Mouse (Mus musculus): ENCODE measurements at regions not wholly inside any gene's neighbourhood (a gene's known extent, or its start where the extent isn't known, plus 50 kb on each side); places are given as distances from the start of the nearest gene placed in this dataset.
A peak's percentile ranks its signal among the peaks of the same experiment; 100 is the strongest.

GRCm38 (mm10) chr15:97188545-97188944, 58.4 kb upstream of the Pced1b start:
- no peak for DNase-seq

GRCm38 (mm10) chr15:97187831-97188230, 59.1 kb upstream of the Pced1b start:
- peak; percentile 33 for DNase-seq

GRCm38 (mm10) chr15:97186034-97186433, 60.9 kb upstream of the Pced1b start:
- DNase-seq: no peak

DNA sequence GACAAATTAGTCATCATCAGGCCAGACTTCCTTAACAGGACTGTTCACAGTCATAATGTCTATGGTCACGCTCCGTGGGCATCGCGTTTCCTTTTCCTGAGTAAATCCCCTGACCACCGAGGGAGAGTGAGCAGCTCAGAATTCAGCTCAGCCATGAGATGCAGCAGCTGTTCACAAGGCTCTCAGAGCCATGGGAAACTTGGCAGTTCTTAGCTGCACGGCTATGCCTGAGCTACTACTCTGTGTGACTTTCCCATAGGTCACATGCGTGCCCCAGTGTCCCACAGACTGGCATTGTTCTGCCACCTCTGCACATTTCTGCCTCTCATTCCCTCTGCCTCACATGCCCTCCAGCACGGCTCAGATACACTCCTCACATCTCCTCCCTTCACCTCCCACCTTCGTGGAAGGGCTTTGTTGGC, 64.3 kb upstream of the Pced1b start:
- peak; percentile 31 for DNase-seq

GRCm38 (mm10) chr15:97180970-97181669, 65.8 kb upstream of the Pced1b start:
- DNase-seq: peak; percentile 52

DNA sequence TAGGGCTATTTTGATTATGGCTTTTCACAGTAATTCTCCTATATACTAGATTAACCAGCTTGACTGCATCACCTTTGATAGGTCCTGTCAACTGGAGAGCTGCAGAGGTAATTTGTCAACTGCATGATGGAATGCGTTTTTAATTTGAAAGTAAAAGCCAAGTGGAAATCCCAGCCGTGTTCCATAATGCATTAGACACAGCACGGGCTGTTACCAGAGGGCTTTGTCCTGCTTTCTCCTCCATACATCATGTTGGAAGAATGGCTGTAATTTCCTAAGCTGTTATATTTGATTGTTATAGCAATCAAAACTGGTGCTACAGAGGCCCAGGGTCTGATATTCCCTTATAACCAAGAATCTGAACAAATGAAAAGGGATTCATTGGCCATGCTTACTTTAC, 68.6 kb upstream of the Pced1b start:
- peak; percentile 24 for DNase-seq

- DNase-seq: no peak
Observed at GRCm38 (mm10) chr15:97177806-97178205, 69.1 kb upstream of the Pced1b start.

DNA sequence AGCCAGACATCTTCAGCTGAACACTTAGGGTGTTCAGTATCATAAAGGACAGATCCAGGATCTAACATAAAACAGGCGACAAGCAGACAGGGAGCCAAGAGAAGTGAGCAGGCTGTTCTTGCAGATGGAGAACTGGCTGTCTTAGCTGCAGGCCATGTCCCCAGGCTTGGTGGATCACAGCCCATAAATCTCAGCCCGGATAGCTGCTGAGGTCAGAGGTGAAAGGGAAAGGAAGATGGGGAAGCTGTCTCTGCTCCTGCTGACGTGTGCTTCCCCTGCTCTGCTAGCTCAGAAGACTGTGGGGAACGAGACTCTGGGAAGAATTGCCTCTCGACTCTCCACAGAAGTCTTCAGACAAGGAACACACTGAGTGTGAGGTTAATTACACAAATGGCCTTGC, 71.9 kb upstream of the Pced1b start:
- DNase-seq: no peak

- DNase-seq: no peak
Observed at GRCm38 (mm10) chr15:97173233-97173632, 73.7 kb upstream of the Pced1b start.

DNA sequence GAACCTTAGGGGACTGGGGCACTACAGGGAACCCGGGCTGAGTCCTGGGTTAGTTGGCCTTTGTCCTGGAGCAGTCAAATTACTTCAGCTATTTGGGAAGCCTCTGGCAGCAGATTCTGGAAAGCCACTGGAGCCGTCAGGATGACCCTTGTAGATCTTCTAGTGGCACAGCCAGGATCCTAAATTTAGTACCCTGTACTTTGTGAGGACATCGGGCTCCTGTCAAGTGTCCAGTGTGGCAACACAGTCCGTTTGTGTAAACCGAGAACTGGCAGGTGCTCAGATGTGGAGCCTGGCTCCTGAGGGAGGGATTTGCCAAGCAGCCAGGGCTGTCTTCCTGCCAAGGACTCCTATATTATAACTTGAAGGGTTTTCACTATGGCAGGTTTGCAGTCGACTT, 76.8 kb upstream of the Pced1b start:
- no peak for DNase-seq

- DNase-seq: no peak
Observed at GRCm38 (mm10) chr15:97169381-97169780, 77.5 kb upstream of the Pced1b start.

GRCm38 (mm10) chr15:97167116-97167515, 79.8 kb upstream of the Pced1b start:
- no peak for DNase-seq

DNA sequence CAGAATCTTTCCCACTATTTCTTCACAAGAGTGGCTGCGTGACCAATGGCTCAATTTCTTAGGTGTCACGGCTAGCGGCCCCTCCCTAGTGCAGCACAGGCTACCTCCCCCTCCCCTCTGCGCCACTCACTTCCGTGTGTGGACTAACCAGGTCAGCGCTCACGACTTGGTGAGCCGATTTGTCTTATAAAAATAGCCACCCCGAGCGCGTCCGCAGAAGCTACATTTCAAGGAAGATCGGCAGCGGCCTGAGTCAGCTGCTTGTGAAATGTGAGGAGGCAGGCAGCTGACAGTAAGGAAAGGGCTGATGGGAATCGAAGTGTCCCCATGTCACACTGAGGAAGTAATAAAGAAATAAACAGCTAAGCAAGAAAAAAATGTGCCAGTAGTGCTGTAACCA, 82.3 kb upstream of the Pced1b start:
- peak; percentile 37 for DNase-seq

DNA sequence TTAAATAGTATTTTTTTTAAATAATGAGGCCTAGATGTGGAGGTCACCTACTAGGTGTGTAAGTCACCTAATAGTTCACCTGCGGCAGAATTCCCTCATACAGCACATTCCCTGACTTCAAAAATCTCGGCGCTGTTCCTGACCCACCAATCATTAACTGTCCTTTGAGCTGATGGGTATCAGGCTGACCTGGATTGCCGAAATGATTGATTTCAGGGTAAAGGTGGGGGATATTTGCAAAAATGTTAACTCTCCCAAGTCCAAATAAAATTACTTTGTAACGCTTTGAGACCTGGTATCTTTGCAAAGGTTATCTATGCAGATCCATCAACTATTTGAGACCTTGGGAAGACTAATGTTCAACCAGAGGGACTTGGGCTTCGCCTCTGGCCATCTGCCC, 82.9 kb upstream of the Pced1b start:
- DNase-seq: no peak

GRCm38 (mm10) chr15:97163090-97163489, 83.8 kb upstream of the Pced1b start:
- DNase-seq: no peak

DNA sequence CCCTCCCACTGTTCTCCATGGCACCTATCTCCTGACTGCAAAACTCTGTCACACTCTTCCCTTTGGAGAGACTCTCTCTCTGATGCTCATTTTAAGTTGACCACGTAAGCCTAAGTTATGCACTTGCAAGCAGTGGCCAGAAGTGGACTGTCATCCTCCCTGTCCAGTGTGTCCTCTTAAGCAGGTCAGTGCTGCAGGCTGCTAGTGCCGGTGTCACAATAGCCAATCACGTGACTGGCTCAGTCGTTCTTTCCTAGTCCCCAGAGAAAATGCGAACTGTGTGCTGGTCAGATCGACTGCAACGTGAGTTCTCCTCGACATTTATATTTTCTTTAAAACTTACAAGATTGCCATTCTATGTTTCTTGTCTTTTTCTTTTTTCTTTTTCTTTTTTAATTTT, 84.6 kb upstream of the Pced1b start:
- DNase-seq: no peak

- DNase-seq: no peak
Observed at GRCm38 (mm10) chr15:97161530-97161929, 85.4 kb upstream of the Pced1b start.

GRCm38 (mm10) chr15:97152354-97152753, 94.6 kb upstream of the Pced1b start:
- DNase-seq: peak; percentile 64

- peak; percentile 61 for DNase-seq
Observed at GRCm38 (mm10) chr15:97151793-97152192, 95.1 kb upstream of the Pced1b start.

- peak; percentile 48 for DNase-seq
Observed at GRCm38 (mm10) chr15:97150983-97151735, 95.4 kb upstream of the Slc38a4 start.

DNA sequence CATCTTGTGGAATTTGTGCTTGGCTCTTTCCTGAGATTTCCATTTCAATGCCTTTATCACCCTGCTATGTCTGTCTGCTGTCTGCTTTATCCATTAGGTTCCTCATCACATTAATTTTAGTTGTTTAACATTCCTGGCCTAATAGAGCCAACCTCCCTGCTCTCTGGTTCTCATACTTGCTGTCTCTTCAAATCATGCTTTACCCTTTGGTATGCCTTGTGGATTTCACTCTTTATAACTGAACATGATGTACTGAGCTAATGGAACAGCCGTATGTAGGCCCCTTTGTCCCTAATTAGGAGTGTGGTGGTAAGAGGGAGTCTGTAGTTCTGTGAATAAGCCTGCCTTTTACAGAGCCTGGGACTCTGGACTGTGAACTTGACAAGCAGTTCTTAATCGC, 86.2 kb upstream of the Slc38a4 start:
- peak; percentile 50 for DNase-seq

- no peak for DNase-seq
Observed at GRCm38 (mm10) chr15:97138265-97138664, 82.5 kb upstream of the Slc38a4 start.

GRCm38 (mm10) chr15:97135291-97135690, 79.5 kb upstream of the Slc38a4 start:
- peak; percentile 80 for DNase-seq

GRCm38 (mm10) chr15:97127771-97128170, 72.0 kb upstream of the Slc38a4 start:
- DNase-seq: no peak
